Mouse (Mus musculus): Measurements from ENCODE around the gene Mxi1. TPM values are rescaled to one million over a fixed set of nuclear protein-coding genes. Genes with fewer than 3 reads are reported as not detected.
A peak's percentile ranks its signal among the peaks of the same experiment; 100 is the strongest.

Mxi1 gene
- polyA plus RNA-seq, 2 experiments = 16.5 to 27.7 TPM

GRCm38 (mm10) chr19:53397451-53398233 is 87.3 kb downstream of the Mxi1 start:
- Histone ChIP-seq H3K4me3 (ENCODE audit: insufficient read depth in 1 of 2, low read depth in 2 of 2, low read length in 2 of 2) (no peak overlapping the region), H3K27me3 (ENCODE audit: control insufficient read depth, insufficient read depth, low read length) (no peaks in the 10 kb centered on the region), H3K4me1 (replicated peaks; ENCODE audit: control insufficient read depth in 2 of 2, insufficient read depth in 2 of 2, low read length in 1 of 2) (peaks cover 0 to 3% of the 10 kb centered on the region in 2 experiments; a peak in 2 of 4 replicates), H3K4me2 (ENCODE audit: low read depth) (no peak overlapping the region), H3K27ac (no peak overlapping the region), H3K9ac (replicated peaks) (no peak overlapping the region), H3K9me3 (ENCODE audit: control insufficient read depth, low read length) (no peaks in the 10 kb centered on the region), H3K36me3 (replicated peaks; ENCODE audit: control insufficient read depth, insufficient read depth, low read depth) (no peaks in the 10 kb centered on the region)
- DNase-seq (ENCODE audit: low read depth in 3 of 3, low spot score in 3 of 3) (no peak), ATAC-seq (ENCODE audit: insufficient read depth) (no peak)
- 65% methylated on average over 12 of the region's 12 CpGs for WGBS (ENCODE audit: insufficient replicate concordance)
- TF ChIP-seq CTCF (IDR thresholded peaks at IDR 0.05; ENCODE audit: low read depth) (no peak), EP300 (IDR thresholded peaks at IDR 0.05; ENCODE audit: low read depth) (no peak)

DNA sequence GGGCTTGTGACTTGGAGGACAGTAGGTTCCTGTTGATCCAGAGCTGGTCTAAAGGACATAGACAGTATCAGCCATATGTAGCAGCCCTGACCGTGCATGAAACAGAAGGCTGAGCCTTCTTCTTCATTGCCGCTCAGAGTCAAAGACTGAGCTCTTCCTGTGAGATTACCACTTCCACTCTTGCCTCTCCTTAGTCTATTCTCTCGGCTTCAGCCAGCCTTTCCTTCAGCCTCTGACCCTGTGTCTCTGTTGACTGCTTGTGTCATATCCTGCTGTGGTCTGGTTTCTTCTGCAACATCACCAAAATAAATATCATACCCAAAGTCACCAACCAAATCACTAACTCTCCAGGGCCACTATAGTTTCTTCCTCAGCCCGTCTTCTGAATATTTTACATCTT is 88.9 kb downstream of the Mxi1 start:
- Histone ChIP-seq H3K9me3 (ENCODE audit: control insufficient read depth, low read length) (no peaks in the 10 kb centered on the region), H3K4me1 (replicated peaks; ENCODE audit: control insufficient read depth in 2 of 2, insufficient read depth in 2 of 2, low read length in 1 of 2) (peaks cover 0 to 5% of the 10 kb centered on the region in 2 experiments; a peak in 2 of 4 replicates), H3K4me2 (ENCODE audit: low read depth) (no peak overlapping the region), H3K36me3 (replicated peaks; ENCODE audit: control insufficient read depth, insufficient read depth, low read depth) (no peaks in the 10 kb centered on the region), H3K27ac (no peak overlapping the region), H3K9ac (replicated peaks) (no peak overlapping the region), H3K27me3 (ENCODE audit: control insufficient read depth, insufficient read depth, low read length) (no peaks in the 10 kb centered on the region), H3K4me3 (ENCODE audit: insufficient read depth in 1 of 2, low read depth in 2 of 2, low read length in 2 of 2) (no peak overlapping the region)
- DNase-seq (ENCODE audit: low read depth in 3 of 3, low spot score in 3 of 3) = no peak
- no peak for ATAC-seq (ENCODE audit: insufficient read depth)
- TF ChIP-seq CTCF (IDR thresholded peaks at IDR 0.05; ENCODE audit: low read depth) (no peak), EP300 (IDR thresholded peaks at IDR 0.05; ENCODE audit: low read depth) (no peak)
- 35% methylated on average over 4 of the region's 4 CpGs for WGBS (ENCODE audit: insufficient replicate concordance)

DNA sequence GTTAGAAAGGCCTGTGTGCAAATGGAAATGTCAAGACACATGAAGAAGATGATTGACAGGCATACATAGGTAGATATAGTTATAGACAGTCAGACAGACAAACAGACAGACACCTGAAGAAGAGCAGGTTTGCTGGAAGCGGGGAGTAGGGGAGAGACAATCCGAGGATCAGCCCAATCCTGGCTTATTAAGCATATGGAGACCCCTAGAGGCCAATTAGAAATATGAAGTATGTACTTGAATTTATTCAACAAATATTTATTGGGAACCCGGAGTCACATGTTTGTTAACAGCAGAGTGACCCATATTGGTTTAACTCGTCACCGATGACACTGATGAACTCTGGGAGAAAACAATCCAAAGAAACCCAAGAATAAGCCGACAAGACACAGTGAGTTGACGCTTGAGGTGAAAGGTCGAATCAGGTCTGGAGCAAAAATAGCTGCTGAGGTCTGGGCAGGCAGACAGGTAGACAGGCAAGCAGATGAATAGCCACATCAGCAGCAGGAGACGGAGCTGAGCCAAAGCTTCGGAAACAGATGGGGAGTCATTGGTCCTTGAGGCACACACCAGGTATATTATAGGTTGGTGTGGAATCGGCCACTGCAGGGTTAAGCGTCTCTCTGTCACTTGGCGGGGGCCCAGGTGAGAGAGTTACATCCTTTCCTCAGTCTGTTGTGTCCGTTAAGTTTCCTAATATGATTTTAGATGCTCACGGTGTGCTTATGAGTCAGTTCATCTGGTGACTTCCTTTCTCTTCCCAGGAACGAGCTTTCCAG is 90.2 kb downstream of the Mxi1 start:
- no peak overlapping the region for H3K27ac ChIP-seq
- no peaks in the 10 kb centered on the region for H3K9me3 ChIP-seq (ENCODE audit: control insufficient read depth, low read length)
- no peak overlapping the region for H3K4me3 ChIP-seq (ENCODE audit: insufficient read depth in 1 of 2, low read depth in 2 of 2, low read length in 2 of 2)
- no peak overlapping the region for H3K9ac ChIP-seq (replicated peaks)
- WGBS (ENCODE audit: insufficient replicate concordance) = 63% methylated on average over 16 of the region's 16 CpGs
- DNase-seq (ENCODE audit: low read depth in 3 of 3, low spot score in 3 of 3) (no peak), ATAC-seq (ENCODE audit: insufficient read depth) (no peak)
- no peak overlapping the region for H3K4me2 ChIP-seq (ENCODE audit: low read depth)
- H3K36me3 ChIP-seq (replicated peaks; ENCODE audit: control insufficient read depth, insufficient read depth, low read depth) = no peaks in the 10 kb centered on the region
- peaks cover 0 to 3% of the 10 kb centered on the region in 2 experiments; a peak in 1 of 4 replicates for H3K4me1 ChIP-seq (replicated peaks; ENCODE audit: control insufficient read depth in 2 of 2, insufficient read depth in 2 of 2, low read length in 1 of 2)
- H3K27me3 ChIP-seq (ENCODE audit: control insufficient read depth, insufficient read depth, low read length) = no peaks in the 10 kb centered on the region
- TF ChIP-seq CTCF (IDR thresholded peaks at IDR 0.05; ENCODE audit: low read depth) (no peak; the same call in 1 of the 2 replicates), EP300 (IDR thresholded peaks at IDR 0.05; ENCODE audit: low read depth) (no peak)

- DNase-seq (ENCODE audit: low read depth in 3 of 3, low spot score in 3 of 3) (no peak), ATAC-seq (ENCODE audit: insufficient read depth) (no peak)
- Histone ChIP-seq H3K4me2 (ENCODE audit: low read depth) (no peak overlapping the region), H3K27ac (no peak overlapping the region), H3K9ac (replicated peaks) (no peak overlapping the region), H3K36me3 (replicated peaks; ENCODE audit: control insufficient read depth, insufficient read depth, low read depth) (no peaks in the 10 kb centered on the region), H3K9me3 (ENCODE audit: control insufficient read depth, low read length) (no peaks in the 10 kb centered on the region), H3K4me1 (replicated peaks; ENCODE audit: control insufficient read depth in 2 of 2, insufficient read depth in 2 of 2, low read length in 1 of 2) (peaks cover 0 to 3% of the 10 kb centered on the region in 2 experiments; a peak in 1 of 4 replicates), H3K27me3 (ENCODE audit: control insufficient read depth, insufficient read depth, low read length) (no peaks in the 10 kb centered on the region), H3K4me3 (ENCODE audit: insufficient read depth in 1 of 2, low read depth in 2 of 2, low read length in 2 of 2) (no peak overlapping the region)
- TF ChIP-seq CTCF (IDR thresholded peaks at IDR 0.05; ENCODE audit: low read depth) = peak; percentile 31; the same call in 1 of the 2 replicates
- no peak for TF ChIP-seq EP300 (IDR thresholded peaks at IDR 0.05; ENCODE audit: low read depth)
- WGBS (ENCODE audit: insufficient replicate concordance) = 35% methylated on average over 12 of the region's 12 CpGs
These were observed 92.6 kb downstream of the Mxi1 start for GRCm38 (mm10) chr19:53402741-53403432.

Data from liver, embryonic 14.5 days (tissue).